Mouse (Mus musculus) left cerebral cortex, adult 18-20 months (tissue): Measurements from ENCODE around the gene Acaca. TPM values are rescaled to one million over a fixed set of nuclear protein-coding genes. Genes with fewer than 3 reads are reported as not detected.

ENCODE experiments used
- DNase-seq, 2 experiments: peaks; one replicate each; pipeline ENCODE4 v3.0.0; 2021 to 2022; ENCODE audit warnings: low spot score in 2 of 2, mixed read lengths in 1 of 2
- total RNA-seq, 2 experiments: library from RNA; stranded (reverse); gene quantifications; 2 replicates each; pipeline ENCODE4 v1.2.3; 2021

The Acaca gene
- total RNA-seq, 2 experiments from 2014 or later: 81.4 to 90.2 TPM

- DNase-seq: no peak
Measured at GRCm38 (mm10) chr11:84442554-84443331, 313.3 kb downstream of the Acaca start.

Other genes starting within 250 kb of the Acaca start
- gene Ddx52, start 187.6 kb upstream of the Acaca start, total RNA-seq: 10 to 100 TPM; 14.0 to 15.0 TPM
- gene Synrg, start 165.2 kb upstream of the Acaca start, total RNA-seq: 10 to 100 TPM; 62.3 to 63.3 TPM
- 100 to 1,000 TPM in 1 of 2 experiments, 10 to 100 TPM in 1; 83.4 to 101 TPM for gene Dusp14, start 60.4 kb upstream of the Acaca start, total RNA-seq
- gene Tada2a, start 72 bp upstream of the Acaca start, total RNA-seq: 10 to 100 TPM; 34.4 to 40.8 TPM
- gene Gm11437, start 37.8 kb downstream of the Acaca start, total RNA-seq: not detected